Mouse (Mus musculus) monocyte, adult 2 months (primary cell): ENCODE measurements at regions not wholly inside any gene's neighbourhood (a gene's known extent, or its start where the extent isn't known, plus 50 kb on each side); places are given as distances from the start of the nearest gene placed in this dataset.

Experiments
- DNase-seq, 2 experiments: peaks; one replicate each; pipeline ENCODE4 v3.0.0; 2022; ENCODE audit warnings: low spot score in 2 of 2, low read depth in 1 of 2

- no peak for DNase-seq
Measured at GRCm38 (mm10) chr16:77328628-77329159, 273.2 kb downstream of the Gm11146 start.

- no peak for DNase-seq
Measured at GRCm38 (mm10) chr16:77328049-77328448, 273.8 kb downstream of the Gm11146 start.

GRCm38 (mm10) chr16:77322338-77322737 is 279.6 kb downstream of the Gm11146 start:
- no peak for DNase-seq

GRCm38 (mm10) chr16:77318150-77318549 is 283.7 kb downstream of the Gm11146 start:
- DNase-seq, result no peak

DNA sequence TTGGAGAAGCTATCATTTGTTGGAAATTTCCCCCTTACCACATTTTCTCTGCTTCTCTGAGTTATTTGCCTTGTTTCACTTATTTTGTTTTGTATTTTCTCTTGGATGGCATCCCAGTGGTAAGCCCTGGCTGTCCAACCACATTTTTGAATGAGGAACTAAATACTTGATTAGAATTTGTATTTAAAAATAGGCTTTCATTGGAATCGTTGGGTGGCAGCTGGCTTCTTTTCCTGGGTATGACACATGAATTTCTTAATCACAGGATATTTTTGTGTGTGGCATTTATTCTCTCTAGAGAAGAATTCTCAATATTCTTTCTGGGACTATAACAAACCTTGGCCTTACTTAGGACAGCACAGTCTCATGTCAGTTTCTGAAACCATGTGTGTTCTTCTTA is 286.5 kb downstream of the Gm11146 start:
- no peak for DNase-seq

GRCm38 (mm10) chr16:77313195-77313594 is 288.7 kb downstream of the Gm11146 start:
- DNase-seq, result no peak

DNA sequence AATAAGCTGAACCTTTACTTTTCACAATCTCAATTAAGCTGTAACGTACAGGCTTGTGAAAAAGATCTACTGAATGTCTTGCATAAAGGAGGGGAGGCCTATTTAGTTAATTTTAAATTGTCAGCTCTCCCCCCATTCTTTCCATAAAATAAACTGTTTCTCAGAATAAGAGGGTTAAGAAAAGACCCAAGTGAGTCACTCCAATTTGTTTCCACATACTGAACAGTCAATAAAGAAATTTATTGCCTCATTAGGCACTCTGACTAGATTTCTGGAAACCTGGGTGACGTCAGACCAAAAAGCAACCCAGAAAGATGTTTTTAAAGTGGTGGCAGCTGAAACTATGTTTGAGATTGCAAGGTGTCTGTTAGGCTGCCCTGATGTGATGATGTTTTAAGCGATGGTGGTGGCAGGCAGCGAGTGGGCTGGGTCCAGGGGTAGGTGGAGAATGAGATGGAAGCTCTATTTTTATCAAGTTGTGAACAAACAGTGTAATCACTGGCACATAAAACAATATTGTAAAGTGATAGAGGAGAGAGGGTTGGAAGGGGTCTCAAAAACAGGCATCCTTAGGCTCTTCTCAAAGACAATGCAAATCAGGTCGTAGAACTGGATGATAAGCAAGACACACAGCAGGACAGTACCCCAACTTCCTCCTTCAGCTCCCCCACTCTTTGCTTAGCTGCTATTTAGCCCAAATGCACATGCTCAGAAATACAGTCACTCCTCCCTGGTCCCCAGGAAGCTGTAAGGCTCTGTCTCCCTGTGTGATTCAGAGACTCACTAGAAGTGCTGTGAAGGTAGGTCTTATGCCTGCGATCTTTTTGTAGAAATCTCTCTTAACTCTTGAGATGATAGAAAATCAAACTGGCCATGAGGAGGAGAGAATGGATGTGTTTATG is 288.0 kb downstream of the Usp25 start:
- no peak for DNase-seq

DNA sequence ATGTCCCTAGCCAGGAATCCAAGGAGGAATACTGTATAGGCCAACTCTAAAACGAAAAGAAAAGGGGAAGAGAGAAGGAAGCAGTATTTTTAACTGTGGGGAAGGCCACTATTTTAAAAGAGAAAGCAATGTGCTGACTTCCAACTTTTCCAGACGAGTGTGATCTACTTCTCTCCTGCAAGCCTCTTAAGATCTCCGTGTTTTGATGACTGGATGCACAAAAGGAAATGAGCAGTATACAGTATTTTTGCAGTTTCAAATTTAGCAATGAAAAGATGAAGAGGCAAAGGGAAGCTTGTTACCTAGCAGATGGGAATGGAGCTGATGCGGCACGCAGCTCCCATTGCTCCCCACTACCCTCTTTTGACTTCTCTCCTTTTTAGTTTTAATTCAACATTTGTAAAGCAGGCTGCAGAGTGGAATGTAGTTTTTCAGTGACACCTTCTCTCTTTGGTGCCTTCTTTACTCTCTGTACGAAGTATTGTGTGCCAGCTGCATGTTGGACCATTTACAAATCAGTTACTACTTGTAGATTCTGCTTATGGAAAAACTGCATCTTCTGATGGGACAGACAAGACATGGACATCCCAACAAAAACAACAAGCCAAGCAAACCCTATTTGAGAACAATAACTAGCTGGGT is 287.2 kb downstream of the Usp25 start:
- DNase-seq, result no peak

DNA sequence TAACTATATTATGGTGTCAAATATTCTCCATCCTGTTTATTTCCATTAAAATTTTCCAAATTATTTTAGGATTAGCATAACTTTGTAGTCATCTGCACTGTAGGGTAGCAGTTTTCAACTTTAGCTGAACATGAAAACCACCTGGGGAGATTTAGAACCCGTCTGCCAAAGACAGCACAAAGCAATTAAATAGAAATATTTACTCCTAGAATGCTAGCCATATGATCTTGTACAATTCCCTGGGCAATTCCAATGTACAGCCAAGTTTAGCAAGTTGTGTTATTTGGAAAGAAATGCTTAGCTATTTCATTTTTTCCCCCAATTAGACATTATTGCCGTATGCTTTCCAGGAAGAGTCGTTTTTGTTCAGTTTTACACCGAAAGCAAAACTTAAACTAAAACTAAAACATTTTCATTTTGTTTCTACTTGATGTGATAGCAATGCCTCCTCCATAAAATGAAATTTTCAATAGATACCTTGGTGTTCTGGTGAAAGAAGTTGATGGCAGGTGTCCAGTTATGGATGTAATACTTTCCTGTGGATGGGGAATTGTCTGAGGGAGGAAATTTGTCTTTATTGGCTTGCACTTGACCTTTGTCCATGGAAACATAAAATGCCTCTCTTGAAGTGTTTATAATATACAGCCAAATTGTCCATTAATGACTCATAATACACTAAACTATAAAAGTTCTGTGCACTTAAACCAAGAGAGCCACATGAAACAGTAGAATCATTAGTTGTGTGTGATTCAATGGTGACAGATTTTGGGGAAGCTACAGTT is 282.3 kb downstream of the Usp25 start:
- no peak for DNase-seq

- DNase-seq, result no peak
Measured at GRCm38 (mm10) chr16:77292317-77292771, 278.8 kb downstream of the Usp25 start.

GRCm38 (mm10) chr16:77291723-77292316 is 278.3 kb downstream of the Usp25 start:
- DNase-seq, result no peak

GRCm38 (mm10) chr16:77284205-77284604 is 270.7 kb downstream of the Usp25 start:
- no peak for DNase-seq

- DNase-seq, result no peak
Measured at GRCm38 (mm10) chr16:77279916-77280315, 266.4 kb downstream of the Usp25 start.

GRCm38 (mm10) chr16:77279495-77279894 is 266.0 kb downstream of the Usp25 start:
- no peak for DNase-seq

DNA sequence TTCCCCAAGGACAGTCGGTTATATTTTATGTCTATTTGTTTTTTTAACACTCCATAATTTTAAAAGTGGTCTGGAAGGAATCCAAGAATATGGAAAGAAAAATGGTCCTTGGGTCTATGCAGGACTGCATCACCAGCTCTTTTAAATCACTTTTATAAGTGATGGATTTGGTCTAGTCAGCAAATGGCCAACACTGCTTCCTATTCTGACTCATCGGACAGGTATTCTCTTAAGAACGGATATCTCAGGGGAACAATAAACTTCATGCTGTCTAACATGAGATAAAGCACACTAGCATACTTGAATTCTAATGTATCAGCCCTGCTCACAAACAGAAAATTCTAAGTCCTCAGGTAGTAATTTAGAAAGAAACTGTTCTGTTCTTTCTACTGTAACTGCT is 259.8 kb downstream of the Usp25 start:
- no peak for DNase-seq

GRCm38 (mm10) chr16:77268926-77269325 is 255.4 kb downstream of the Usp25 start:
- no peak for DNase-seq

DNA sequence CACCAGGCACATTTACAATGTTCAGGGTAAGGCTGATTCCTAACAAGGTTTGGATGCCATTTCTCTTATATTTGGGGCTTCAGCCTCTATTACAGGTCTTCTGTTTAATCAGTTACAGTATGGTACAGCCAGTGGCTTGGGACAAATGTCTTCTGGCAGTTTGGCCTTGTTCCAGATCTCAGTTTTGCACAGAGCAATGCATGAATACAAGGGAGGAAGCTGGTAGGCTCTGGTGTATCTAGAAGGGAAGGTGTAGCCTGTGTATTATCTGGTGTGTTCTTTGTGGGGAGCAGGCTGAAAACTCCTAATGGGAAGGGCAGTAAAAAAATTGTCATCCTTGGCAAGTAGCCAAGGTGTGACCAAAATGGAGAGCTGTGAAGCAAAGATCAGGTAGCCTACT is 254.2 kb downstream of the Usp25 start:
- DNase-seq, result no peak

DNA sequence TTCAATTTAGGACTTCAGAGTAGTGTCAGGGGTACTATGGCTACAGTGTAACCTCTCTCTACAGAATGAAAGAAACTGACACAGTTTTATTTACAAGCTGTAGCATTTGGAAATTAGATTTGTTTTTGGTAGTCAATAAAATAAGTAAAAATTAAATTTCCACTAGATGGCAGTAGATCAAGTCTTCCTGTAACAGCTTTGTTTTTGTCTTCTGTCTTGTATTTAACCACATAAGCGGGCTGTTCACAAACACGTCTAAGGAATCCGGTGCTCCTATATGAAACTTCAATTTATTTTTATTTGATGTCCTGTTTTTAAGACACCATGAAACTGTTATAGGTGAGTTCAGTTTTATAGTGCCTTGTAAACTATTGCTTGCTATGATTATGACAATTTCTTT is 238.8 kb downstream of the Usp25 start:
- no peak for DNase-seq

DNA sequence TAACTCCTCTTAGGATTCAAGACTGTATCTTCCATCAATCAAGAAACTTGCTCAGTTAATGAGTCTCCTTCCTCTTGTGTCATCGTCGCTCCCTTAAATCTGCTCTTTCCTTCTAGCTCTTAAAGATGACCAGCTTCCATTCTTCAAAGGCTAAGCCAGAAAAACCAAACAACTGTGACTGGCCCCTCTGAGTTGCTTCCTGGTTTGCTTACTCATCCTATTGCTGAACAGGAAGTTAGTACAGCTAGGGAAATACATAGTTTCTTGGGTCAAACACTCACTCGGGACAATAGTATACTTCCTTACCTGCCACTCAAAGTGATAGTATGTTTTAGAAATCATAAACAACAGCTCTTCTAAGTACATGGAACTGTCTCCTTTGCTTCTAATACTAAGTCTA is 237.9 kb downstream of the Usp25 start:
- no peak for DNase-seq

DNA sequence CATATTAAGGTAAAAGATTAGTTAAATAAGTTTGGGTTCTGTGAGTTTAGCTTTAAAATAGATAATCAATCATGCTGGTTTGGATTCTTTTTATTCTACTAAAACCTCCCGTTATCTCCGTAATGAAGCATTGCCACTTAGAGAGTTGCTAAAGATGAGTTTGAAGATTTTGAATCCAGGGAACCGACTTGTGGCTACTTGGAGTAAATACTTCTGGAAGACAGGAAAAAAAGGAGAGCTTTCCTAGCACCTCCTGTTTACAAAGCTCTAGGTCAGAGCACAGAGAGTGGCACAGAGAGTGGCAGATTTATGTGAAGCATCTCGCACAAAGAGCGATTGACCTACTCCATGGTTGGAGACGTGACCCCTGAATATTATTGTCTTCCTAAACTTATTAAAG is 227.4 kb downstream of the Usp25 start:
- no peak for DNase-seq

- DNase-seq, result no peak
Measured at GRCm38 (mm10) chr16:77239176-77239790, 225.8 kb downstream of the Usp25 start.
